ENCODE assay signal across 8 mouse cellular contexts in the genomic region with DNA sequence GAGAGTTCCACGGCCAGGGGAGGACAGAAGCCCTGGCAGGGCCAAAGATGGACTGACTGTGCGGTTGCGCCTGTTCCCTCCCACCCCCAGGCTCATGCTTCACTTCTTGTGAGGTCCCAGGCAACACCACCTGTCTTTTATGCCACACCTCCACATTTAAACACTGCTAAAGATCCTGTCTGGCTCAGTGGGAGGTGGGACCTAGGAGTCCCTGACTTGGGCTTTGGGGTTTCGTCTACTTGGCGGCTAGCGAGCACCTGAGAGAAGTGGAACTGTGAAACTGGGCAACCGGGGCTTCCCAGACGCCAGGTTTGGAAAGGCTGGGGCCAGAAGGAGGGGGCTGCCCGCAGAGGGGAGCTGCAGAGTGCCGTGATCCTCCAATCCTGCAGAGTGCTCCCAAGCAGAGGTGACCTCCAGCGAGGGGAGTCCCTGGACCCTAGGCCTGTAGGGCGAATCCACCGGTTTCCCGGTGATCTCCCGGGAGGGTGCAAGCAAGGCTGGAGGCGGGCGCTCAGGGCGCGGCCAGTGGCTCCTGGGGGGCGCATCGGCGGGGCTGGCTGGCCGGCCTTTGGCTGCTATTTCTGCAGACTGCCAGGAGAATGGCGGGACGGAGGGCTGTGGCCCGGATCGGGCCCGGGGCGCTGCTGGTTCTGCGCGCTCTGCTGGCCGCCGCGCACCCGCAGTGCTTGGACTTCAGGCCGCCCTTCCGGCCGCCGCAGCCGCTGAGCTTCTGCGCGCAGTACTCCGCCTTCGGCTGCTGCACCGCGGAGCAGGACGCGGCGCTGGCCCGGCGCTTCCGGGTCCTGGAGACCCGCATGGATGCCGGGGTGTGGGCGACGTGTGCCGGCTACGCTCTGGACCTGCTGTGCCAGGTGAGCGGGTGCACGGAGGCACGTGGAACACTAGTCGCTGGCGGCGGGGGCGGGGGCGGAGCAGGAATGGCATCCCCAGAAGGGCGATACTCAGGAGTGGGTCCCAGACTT. TPM values are rescaled to one million over a fixed set of nuclear protein-coding genes. Genes with fewer than 3 reads are reported as not detected.
DNase-seq lines count a peak whose midpoint lies in the region; ATAC-seq lines count a peak whose summit lies in the region.

Gene Hhipl1, plus strand, starts transcription at position 459 of the 983 bp plus-strand sequence.

- 0 out of 2 replicates have a peak, but pooled peaks have one; percentile 23 for ATAC-seq in granulocyte monocyte progenitor cell, adult 5-6 weeks (replicated peaks; ENCODE audit: poor library complexity, severe bottlenecking)
- ATAC-seq in kidney, embryonic 14.5 days (ENCODE audit: low FRiP score, low TSS enrichment) = peak; percentile 64
- ATAC-seq in erythroid progenitor cell, adult 5-6 weeks (replicated peaks; ENCODE audit: low FRiP score, poor library complexity, severe bottlenecking) = no peak
- ATAC-seq in inflammation-experienced regulatory T-cells, adult 6 months = no peak

- no peaks in the 10 kb centered on the region for H3K9me3 ChIP-seq in kidney, embryonic 14.5 days (ENCODE audit: control insufficient read depth, low read length)

- 2% methylated on average over 67 of the region's 67 CpGs for WGBS in kidney, embryonic 14.5 days

- H3K4me2 ChIP-seq in kidney, embryonic 14.5 days (replicated peaks; ENCODE audit: low read depth, low read length) = peak within 1 kb of the TSS; percentile 97

- no peak within 1 kb of the TSS for H3K27ac ChIP-seq in kidney, embryonic 14.5 days (ENCODE audit: low read depth, low read length)

- DNase-seq in left cerebral cortex, adult 8-10 months (ENCODE audit: low spot score in 2 of 2) = no peak
- DNase-seq in left cerebral cortex, adult 11 months (ENCODE audit: low spot score) = no peak
- peak; percentile 57 to 70 for DNase-seq in adrenal gland, postnatal 36 days
- DNase-seq in lung, postnatal 36 days = peak; percentile 34

- peaks cover 8% of the 10 kb centered on the region; the same call in 1 of the 2 replicates for H3K4me1 ChIP-seq in kidney, embryonic 14.5 days (ENCODE audit: control insufficient read depth, insufficient read depth, low read length)

- H3K4me3 ChIP-seq in kidney, embryonic 14.5 days (ENCODE audit: low read length) = peak within 1 kb of the TSS; percentile 57

- H3K9ac ChIP-seq in kidney, embryonic 14.5 days (ENCODE audit: low read depth, low read length) = peak within 1 kb of the TSS; percentile 70

- peaks cover 24% of the 10 kb centered on the region for H3K27me3 ChIP-seq in kidney, embryonic 14.5 days (ENCODE audit: control insufficient read depth, insufficient read depth, low read length)

- no peaks in the 10 kb centered on the region for H3K36me3 ChIP-seq in kidney, embryonic 14.5 days (ENCODE audit: control insufficient read depth, insufficient read depth, low read length)

RNA-seq across cellular contexts. Expression of gene Hhipl1, which starts in this region (rescaled TPM):
- 10 to 100 TPM in 3 of 4 experiments, 1 to 10 TPM in 1; 9.4 to 11.2 (median 10.7) TPM for total RNA-seq in left cerebral cortex, adult 8-10 months (2022)
- total RNA-seq in adrenal gland, postnatal 36 days (2021) = under 1 TPM; 0.76 to 0.86 TPM
- not detected in 2 replicates for total RNA-seq in granulocyte monocyte progenitor cell, adult 5-6 weeks (2014; fragmentation: Nextera tagmentation)
- not detected in 2 replicates for total RNA-seq in granulocyte monocyte progenitor cell, adult 5-6 weeks (2017)
- 0.27 and 0.61 TPM in 2 replicates for polyA plus RNA-seq in kidney, embryonic 14.5 days (2014; fragmentation: Nextera tagmentation; extraction: Ambion mirVana)
- total RNA-seq in erythroid progenitor cell, adult 5-6 weeks (2015; ENCODE audit: low replicate concordance) = not detected in 2 replicates
- not detected in 2 replicates for total RNA-seq in erythroid progenitor cell, adult 5-6 weeks (2017; ENCODE audit: low replicate concordance)
- polyA plus RNA-seq in inflammation-experienced regulatory T-cells, adult 6 months (2017; shearing (Covaris generic)) = not detected

Comparison
In these comparisons a context has a peak if more than half of its experiments do, and no peak if none do; other contexts are left out.
1. RNA of gene Hhipl1 (total RNA-seq): 9.4 to 11.2 TPM in left cerebral cortex, adult 8-10 months; 0.76 to 0.86 TPM in adrenal gland, postnatal 36 days, not detected in granulocyte monocyte progenitor cell, adult 5-6 weeks and not detected in erythroid progenitor cell, adult 5-6 weeks; every median in the first group is over 4 times any median in the second.
2. Peak in DNase-seq in adrenal gland, postnatal 36 days; RNA of the gene not detected or under 1 TPM.
3. Peak in ATAC-seq in granulocyte monocyte progenitor cell, adult 5-6 weeks; RNA of the gene not detected or under 1 TPM.
4. Peak in ATAC-seq, H3K4me3 ChIP-seq, H3K9ac ChIP-seq and H3K4me2 ChIP-seq in kidney, embryonic 14.5 days; RNA of the gene not detected or under 1 TPM.